Mouse (Mus musculus): ENCODE measurements around the gene Zfp266. TPM values are rescaled to one million over a fixed set of nuclear protein-coding genes. Genes with fewer than 3 reads are reported as not detected.

Gene Zfp266
- total RNA-seq, 2 experiments from 2014 or later, result 43.6 to 47.8 TPM

- DNase-seq (ENCODE audit: low spot score in 2 of 2), result no peak
- intact Hi-C loops (cut with DNase I), result no loop called here
These were observed 16.4 kb downstream of the Zfp266 start for GRCm38 (mm10) chr9:20504801-20505200.

GRCm38 (mm10) chr9:20493281-20493680, 27.9 kb downstream of the Zfp266 start:
- intact Hi-C loops (cut with DNase I), result loop anchor here (2.0 to 10.0 kb wide), 2 partner anchors 28 to 152 kb away; partner anchors contain the start of genes Fbxl12, Ubl5 and Zfp266
- DNase-seq (ENCODE audit: low spot score in 2 of 2), result peak; percentile 35 to 38

GRCm38 (mm10) chr9:20492527-20493233, 28.5 kb downstream of the Zfp266 start, which contains the start of gene Zfp426:
TSS of gene Zfp426 (minus strand) at chr9:20492746.
- intact Hi-C loops (cut with DNase I), result loop anchor here (1.0 to 10.0 kb wide), 3 partner anchors 28 to 152 kb away; partner anchors contain the start of genes Fbxl12, Ubl5, Zfp266 and Zfp846
- peak; percentile 89 to 94 for DNase-seq (ENCODE audit: low spot score in 2 of 2)

- DNase-seq (ENCODE audit: low spot score in 2 of 2), result no peak
- intact Hi-C loops (cut with DNase I), result loop anchor here (1.0 to 10.0 kb wide), 3 partner anchors 29 to 153 kb away; partner anchors contain the start of genes Fbxl12, Ubl5, Zfp266 and Zfp846
These were observed 29.2 kb downstream of the Zfp266 start for GRCm38 (mm10) chr9:20491858-20492526.

DNA sequence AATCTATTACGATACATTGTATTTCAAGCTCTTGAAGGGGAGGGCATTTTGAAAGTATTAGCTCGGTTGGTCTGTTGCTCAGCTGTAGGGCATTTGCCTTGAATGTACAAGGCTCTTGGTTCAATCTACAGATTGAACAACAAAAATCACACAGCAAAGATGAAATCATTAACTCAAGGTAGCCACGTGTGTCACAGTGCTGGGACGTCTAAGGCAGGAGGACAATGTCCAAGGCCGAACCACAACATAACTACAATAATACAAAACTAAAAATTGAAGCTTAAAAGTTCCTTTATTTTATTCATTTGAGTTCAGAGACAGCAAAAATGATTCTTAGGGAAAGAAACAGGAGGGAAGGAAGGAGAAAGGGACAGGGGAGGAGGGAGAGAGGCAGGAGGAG, 31.7 kb downstream of the Zfp266 start:
- no peak for DNase-seq (ENCODE audit: low spot score in 2 of 2)
- intact Hi-C loops (cut with DNase I), result no loop called here

DNA sequence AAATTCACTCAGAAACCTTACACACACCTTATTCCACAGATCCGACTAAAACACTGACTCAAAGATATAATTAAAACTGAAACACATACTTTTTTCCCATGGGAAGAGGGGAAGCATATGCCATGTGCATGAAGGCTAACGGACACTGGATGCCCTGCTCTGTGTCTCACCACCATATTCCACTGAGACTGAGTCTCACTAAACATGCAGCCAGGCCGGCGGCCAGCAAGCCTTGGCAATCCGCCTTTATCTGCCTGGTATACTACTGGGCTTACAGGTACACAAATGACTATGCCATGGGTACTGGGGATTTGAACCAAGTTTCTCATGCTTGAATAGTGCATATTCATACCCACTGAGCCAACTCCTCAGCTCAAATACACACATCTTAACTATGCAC, 41.8 kb downstream of the Zfp266 start:
- no peak for DNase-seq (ENCODE audit: low spot score in 2 of 2)
- intact Hi-C loops (cut with DNase I), result no loop called here

DNA sequence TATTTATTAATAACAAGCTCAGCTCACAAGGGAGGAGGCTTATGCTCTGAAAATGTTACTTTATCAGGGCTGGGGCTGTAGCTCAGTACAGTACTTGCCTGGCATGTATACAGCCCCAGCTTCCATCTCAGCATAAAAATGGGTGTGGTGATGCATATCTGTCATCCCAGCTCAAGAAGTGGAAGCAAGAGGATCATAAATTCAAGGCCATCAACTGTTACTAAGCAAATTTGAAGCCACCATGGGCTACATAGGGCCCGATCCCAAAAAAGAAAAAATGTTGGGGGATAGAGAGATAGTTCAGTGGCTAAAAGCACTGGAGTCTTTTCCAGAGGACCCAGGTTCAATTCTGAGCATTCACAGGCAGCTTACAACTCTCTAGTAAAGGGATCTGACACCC, 44.6 kb downstream of the Zfp266 start:
- intact Hi-C loops (cut with DNase I), result no loop called here

GRCm38 (mm10) chr9:20466761-20467442, 54.3 kb downstream of the Zfp266 start:
- DNase-seq (ENCODE audit: low spot score in 2 of 2), result peak; percentile 59 to 76
- intact Hi-C loops (cut with DNase I), result loop anchor here (2.0 to 10.0 kb wide), 4 partner anchors 78 to 378 kb away; partner anchors contain the start of genes Olfm2 and Pin1

More for the DNA sequence above, 44.6 kb downstream of the Zfp266 start:
- no peak for DNase-seq (ENCODE audit: low spot score in 2 of 2)

DNA sequence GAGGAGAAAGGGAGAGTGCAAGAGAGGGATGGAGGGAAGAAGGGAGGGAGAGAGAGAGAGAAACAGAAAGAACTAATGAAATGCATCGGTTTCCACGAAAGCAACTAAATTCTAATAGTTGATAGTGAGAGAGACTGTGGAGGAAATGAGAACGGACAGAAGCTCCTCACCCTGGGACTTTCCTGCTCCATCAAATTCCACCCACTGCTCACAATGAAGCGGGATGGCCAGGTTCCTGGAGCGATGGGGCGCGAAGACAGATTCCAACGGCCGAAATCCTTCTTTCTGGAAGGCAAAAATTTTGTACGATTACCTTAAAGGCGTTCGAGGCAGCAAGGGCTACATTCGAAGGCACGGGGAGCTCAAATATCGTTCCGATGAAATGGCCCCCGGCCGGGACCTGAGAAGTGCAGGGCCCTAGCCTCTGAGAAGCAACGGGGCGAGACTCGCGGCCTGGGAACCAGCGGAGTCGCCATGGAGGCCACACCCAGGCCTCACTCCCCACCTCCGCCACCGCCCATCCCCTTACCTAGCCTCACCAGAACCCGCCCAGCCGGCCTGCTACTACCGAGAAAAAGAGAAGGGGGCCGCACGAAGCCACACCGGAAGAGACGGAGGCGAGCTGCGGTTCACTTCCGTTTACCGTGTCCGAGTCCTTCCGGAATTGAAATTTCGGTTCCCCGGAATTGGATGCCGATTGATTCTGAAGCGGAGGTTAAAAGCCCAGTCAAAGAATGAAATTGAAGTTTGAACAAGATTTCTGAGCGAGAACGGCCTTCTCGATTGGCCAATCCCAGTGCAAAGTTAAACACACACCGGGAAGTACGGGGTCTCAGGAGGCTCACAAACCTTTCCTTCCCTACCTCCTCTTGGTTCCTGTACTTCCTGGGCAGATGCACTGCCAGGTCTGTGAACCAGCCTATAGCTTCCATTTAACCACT, 61.6 kb downstream of the Zfp266 start, which contains the start of gene Zfp26:
Gene Zfp26 (minus strand): TSS at position 786 of the 941 bp plus-strand sequence.
- DNase-seq (ENCODE audit: low spot score in 2 of 2), result peak; percentile 83 to 91
- intact Hi-C loops (cut with DNase I), result loop anchor here (5.0 to 10.0 kb wide), 3 partner anchors 123 to 385 kb away; partner anchors contain the start of genes Olfm2 and Zfp846

GRCm38 (mm10) chr9:20453647-20454046, 67.6 kb downstream of the Zfp266 start:
- intact Hi-C loops (cut with DNase I), result no loop called here
- no peak for DNase-seq (ENCODE audit: low spot score in 2 of 2)

GRCm38 (mm10) chr9:20451493-20451892, 69.7 kb downstream of the Zfp266 start:
- DNase-seq (ENCODE audit: low spot score in 2 of 2), result no peak
- intact Hi-C loops (cut with DNase I), result no loop called here

Other genes with a start within 250 kb of the Zfp266 start
- not detected for gene Olfr39, start 239.1 kb downstream of the Zfp266 start, total RNA-seq (2021)
- gene Olfr873, start 222.9 kb downstream of the Zfp266 start, total RNA-seq (2021), result not detected
- gene Olfr18, start 185.3 kb downstream of the Zfp266 start, total RNA-seq (2021), result not detected
- 10 to 100 TPM in 1 of 2 experiments, 1 to 10 TPM in 1; 8.7 to 11.3 TPM for gene Zfp560, start 136.2 kb downstream of the Zfp266 start, total RNA-seq (2021)
- gene Zfp26, start 61.3 kb downstream of the Zfp266 start, total RNA-seq (2021), result 10 to 100 TPM; 23.6 to 25.7 TPM
- 10 to 100 TPM; 26.8 to 27.6 TPM for gene Zfp426, start 28.7 kb downstream of the Zfp266 start, total RNA-seq (2021)
- 10 to 100 TPM; 17.3 to 23.3 TPM for gene Zfp846, start 59.9 kb upstream of the Zfp266 start, total RNA-seq (2021)
- gene Ubl5, start 121.5 kb upstream of the Zfp266 start, total RNA-seq (2021), result 100 to 1,000 TPM; 320 to 340 TPM
- 10 to 100 TPM; 18.4 to 19.0 TPM for gene Fbxl12, start 123.3 kb upstream of the Zfp266 start, total RNA-seq (2021)
- 10 to 100 TPM; 42.8 to 47.4 TPM for gene Pin1, start 130.7 kb upstream of the Zfp266 start, total RNA-seq (2021)
- gene Olfm2, start 224.9 kb upstream of the Zfp266 start, total RNA-seq (2021), result 100 to 1,000 TPM; 171 to 195 TPM